Mouse (Mus musculus): Measurements from ENCODE around the gene Umad1. TPM values are rescaled to one million over a fixed set of nuclear protein-coding genes. Genes with fewer than 3 reads are reported as not detected.
A peak's percentile ranks its signal among the peaks of the same experiment; 100 is the strongest.
"Not testable (repeated sequence)": the region's sequence is repeated elsewhere in the genome, so short reads cannot be mapped to it uniquely, and the experiment has no call there.

The Umad1 gene
- total and polyA plus RNA-seq, 3 experiments = 6.1 to 18.1 (median 7.0) TPM

- peaks cover 8% of the 10 kb centered on the region for H3K4me1 ChIP-seq (ENCODE audit: insufficient read depth, low read depth, low read length)
- peak; percentile 22 for ATAC-seq (ENCODE audit: extremely low read depth, insufficient number of reproducible peaks, low FRiP score, poor library complexity, severe bottlenecking)
- H3K27me3 ChIP-seq (ENCODE audit: insufficient read depth, low read length) = no peaks in the 10 kb centered on the region
- H3K4me3 ChIP-seq (ENCODE audit: low read depth, low read length) = no peak overlapping the region
- 0 out of 2 replicates have a peak, but pooled peaks cover 3% of the 10 kb centered on the region for H3K9me3 ChIP-seq (replicated peaks)
- peak; percentile 9 for DNase-seq (ENCODE audit: low spot score)
- no peak for TF ChIP-seq GATA1 (IDR thresholded peaks at IDR 0.05; ENCODE audit: borderline replicate concordance, low read length)
- TF ChIP-seq POLR2AphosphoS5 (IDR thresholded peaks at IDR 0.05; ENCODE audit: insufficient replicate concordance, low read depth, low read length) = no peak
- no peak for TF ChIP-seq TAL1 (conservative IDR thresholded peaks at IDR 0.05; ENCODE audit: low read depth, low read length)
- no peak for TF ChIP-seq GATA2 (IDR thresholded peaks at IDR 0.05; ENCODE audit: borderline replicate concordance, low read depth, low read length)
- TF ChIP-seq CTCF (IDR thresholded peaks at IDR 0.05; ENCODE audit: low read depth, low read length) = no peak
- H3K36me3 ChIP-seq (replicated peaks) = peaks cover 8% of the 10 kb centered on the region
Observed at GRCm38 (mm10) chr6:8299066-8299863, 40.2 kb downstream of the Umad1 start.

- no peak for ATAC-seq (ENCODE audit: extremely low read depth, insufficient number of reproducible peaks, low FRiP score, poor library complexity, severe bottlenecking)
- Histone ChIP-seq H3K36me3 (replicated peaks) (peaks cover 4% of the 10 kb centered on the region), H3K27me3 (ENCODE audit: insufficient read depth, low read length) (no peaks in the 10 kb centered on the region), H3K4me3 (ENCODE audit: low read depth, low read length) (no peak overlapping the region), H3K4me1 (ENCODE audit: insufficient read depth, low read depth, low read length) (no peaks in the 10 kb centered on the region; the same call in 1 of the 2 replicates), H3K9me3 (replicated peaks) (no peaks in the 10 kb centered on the region)
- no peak for TF ChIP-seq GATA2 (IDR thresholded peaks at IDR 0.05; ENCODE audit: borderline replicate concordance, low read depth, low read length)
- no peak for TF ChIP-seq POLR2AphosphoS5 (IDR thresholded peaks at IDR 0.05; ENCODE audit: insufficient replicate concordance, low read depth, low read length)
- no peak for TF ChIP-seq TAL1 (conservative IDR thresholded peaks at IDR 0.05; ENCODE audit: low read depth, low read length)
- no peak for TF ChIP-seq CTCF (IDR thresholded peaks at IDR 0.05; ENCODE audit: low read depth, low read length)
- no peak for TF ChIP-seq GATA1 (IDR thresholded peaks at IDR 0.05; ENCODE audit: borderline replicate concordance, low read length)
- DNase-seq (ENCODE audit: low spot score) = no peak
Observed at GRCm38 (mm10) chr6:8307878-8308775, 49.0 kb downstream of the Umad1 start.

DNA sequence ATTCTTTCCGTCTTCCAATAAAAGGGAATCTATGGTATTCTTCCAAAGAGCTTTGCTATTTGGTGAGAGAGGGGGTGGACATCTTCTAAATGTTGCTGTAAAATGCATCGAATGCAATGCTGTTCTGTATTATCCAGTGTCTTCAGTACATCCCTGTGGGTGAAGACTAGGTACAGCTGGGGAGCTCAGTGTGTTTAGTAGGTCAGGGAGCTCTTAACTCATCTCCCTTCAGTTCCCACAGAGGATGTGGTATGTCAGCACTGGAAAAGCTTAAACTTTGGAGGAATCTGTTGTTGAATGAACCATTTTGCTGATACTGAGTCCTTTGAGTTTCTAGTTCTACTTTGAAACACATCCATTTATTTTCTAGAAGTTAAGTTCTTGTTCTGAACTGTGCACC lies 53.5 kb downstream of the Umad1 start:
- H3K9me3 ChIP-seq (replicated peaks) = no peaks in the 10 kb centered on the region
- peaks cover 7% of the 10 kb centered on the region for H3K4me1 ChIP-seq (ENCODE audit: insufficient read depth, low read depth, low read length)
- H3K36me3 ChIP-seq (replicated peaks) = peaks cover 4% of the 10 kb centered on the region
- DNase-seq (ENCODE audit: low spot score) (no peak), ATAC-seq (ENCODE audit: extremely low read depth, insufficient number of reproducible peaks, low FRiP score, poor library complexity, severe bottlenecking) (no peak)
- H3K27me3 ChIP-seq (ENCODE audit: insufficient read depth, low read length) = no peaks in the 10 kb centered on the region
- TF ChIP-seq POLR2AphosphoS5 (IDR thresholded peaks at IDR 0.05; ENCODE audit: insufficient replicate concordance, low read depth, low read length) = no peak
- TF ChIP-seq GATA1 (IDR thresholded peaks at IDR 0.05; ENCODE audit: borderline replicate concordance, low read length) = no peak
- TF ChIP-seq GATA2 (IDR thresholded peaks at IDR 0.05; ENCODE audit: borderline replicate concordance, low read depth, low read length) = no peak
- TF ChIP-seq TAL1 (conservative IDR thresholded peaks at IDR 0.05; ENCODE audit: low read depth, low read length) = no peak
- TF ChIP-seq CTCF (IDR thresholded peaks at IDR 0.05; ENCODE audit: low read depth, low read length) = no peak
- H3K4me3 ChIP-seq (ENCODE audit: low read depth, low read length) = no peak overlapping the region

DNA sequence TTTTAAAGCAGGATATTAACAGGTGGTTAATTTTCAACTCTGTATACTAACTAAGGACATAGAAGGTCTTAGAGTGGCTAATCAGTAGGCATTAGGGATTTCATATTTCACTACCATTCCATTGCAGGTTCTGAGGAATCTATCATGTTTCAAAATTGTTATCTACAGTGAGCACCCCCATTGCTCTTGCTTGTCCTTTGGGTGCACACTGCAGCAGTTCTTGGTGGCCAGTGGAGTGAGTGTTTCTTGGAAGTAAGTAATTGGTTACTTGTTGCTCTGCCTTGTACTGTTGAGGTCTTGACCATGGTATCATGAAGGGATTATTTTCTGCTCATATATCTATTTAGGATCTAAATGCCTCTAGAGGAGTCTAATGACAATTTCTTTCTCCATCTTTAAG lies 57.1 kb downstream of the Umad1 start:
- Histone ChIP-seq H3K9me3 (replicated peaks) (no peaks in the 10 kb centered on the region; the same call in 1 of the 2 replicates), H3K27me3 (ENCODE audit: insufficient read depth, low read length) (no peaks in the 10 kb centered on the region), H3K4me3 (ENCODE audit: low read depth, low read length) (no peak overlapping the region), H3K36me3 (replicated peaks) (peaks cover 7% of the 10 kb centered on the region), H3K4me1 (ENCODE audit: insufficient read depth, low read depth, low read length) (peaks cover 12% of the 10 kb centered on the region)
- TF ChIP-seq GATA2 (IDR thresholded peaks at IDR 0.05; ENCODE audit: borderline replicate concordance, low read depth, low read length) (no peak), TAL1 (conservative IDR thresholded peaks at IDR 0.05; ENCODE audit: low read depth, low read length) (peak; percentile 42; the same call in 1 of the 2 replicates)
- DNase-seq (ENCODE audit: low spot score) = no peak
- peak; percentile 57 for ATAC-seq (ENCODE audit: extremely low read depth, insufficient number of reproducible peaks, low FRiP score, poor library complexity, severe bottlenecking)

GRCm38 (mm10) chr6:8319591-8319990 lies 60.5 kb downstream of the Umad1 start:
- ATAC-seq (ENCODE audit: extremely low read depth, insufficient number of reproducible peaks, low FRiP score, poor library complexity, severe bottlenecking) (no peak), DNase-seq (ENCODE audit: low spot score) (no peak)
- H3K27me3 ChIP-seq (ENCODE audit: insufficient read depth, low read length) = no peaks in the 10 kb centered on the region
- H3K4me3 ChIP-seq (ENCODE audit: low read depth, low read length) = no peak overlapping the region
- H3K36me3 ChIP-seq (replicated peaks) = peaks cover 3% of the 10 kb centered on the region
- no peaks in the 10 kb centered on the region; the same call in 1 of the 2 replicates for H3K9me3 ChIP-seq (replicated peaks)
- peaks cover 14% of the 10 kb centered on the region for H3K4me1 ChIP-seq (ENCODE audit: insufficient read depth, low read depth, low read length)
- TF ChIP-seq GATA1 (IDR thresholded peaks at IDR 0.05; ENCODE audit: borderline replicate concordance, low read length) (no peak), GATA2 (IDR thresholded peaks at IDR 0.05; ENCODE audit: borderline replicate concordance, low read depth, low read length) (no peak), CTCF (IDR thresholded peaks at IDR 0.05; ENCODE audit: low read depth, low read length) (no peak), POLR2AphosphoS5 (IDR thresholded peaks at IDR 0.05; ENCODE audit: insufficient replicate concordance, low read depth, low read length) (no peak), TAL1 (conservative IDR thresholded peaks at IDR 0.05; ENCODE audit: low read depth, low read length) (no peak)

- H3K27me3 ChIP-seq (ENCODE audit: insufficient read depth, low read length); H3K4me1 ChIP-seq (ENCODE audit: insufficient read depth, low read depth, low read length); ATAC-seq (ENCODE audit: extremely low read depth, insufficient number of reproducible peaks, low FRiP score, poor library complexity, severe bottlenecking); H3K4me3 ChIP-seq (ENCODE audit: low read depth, low read length); H3K36me3 ChIP-seq (replicated peaks); H3K9me3 ChIP-seq (replicated peaks); DNase-seq (ENCODE audit: low spot score): not testable (repeated sequence)
Observed at GRCm38 (mm10) chr6:8331496-8331895, 72.4 kb downstream of the Umad1 start.

Measured in G1E (cell line).